8 mouse cellular contexts compared by ENCODE assay signal in the genomic region with DNA sequence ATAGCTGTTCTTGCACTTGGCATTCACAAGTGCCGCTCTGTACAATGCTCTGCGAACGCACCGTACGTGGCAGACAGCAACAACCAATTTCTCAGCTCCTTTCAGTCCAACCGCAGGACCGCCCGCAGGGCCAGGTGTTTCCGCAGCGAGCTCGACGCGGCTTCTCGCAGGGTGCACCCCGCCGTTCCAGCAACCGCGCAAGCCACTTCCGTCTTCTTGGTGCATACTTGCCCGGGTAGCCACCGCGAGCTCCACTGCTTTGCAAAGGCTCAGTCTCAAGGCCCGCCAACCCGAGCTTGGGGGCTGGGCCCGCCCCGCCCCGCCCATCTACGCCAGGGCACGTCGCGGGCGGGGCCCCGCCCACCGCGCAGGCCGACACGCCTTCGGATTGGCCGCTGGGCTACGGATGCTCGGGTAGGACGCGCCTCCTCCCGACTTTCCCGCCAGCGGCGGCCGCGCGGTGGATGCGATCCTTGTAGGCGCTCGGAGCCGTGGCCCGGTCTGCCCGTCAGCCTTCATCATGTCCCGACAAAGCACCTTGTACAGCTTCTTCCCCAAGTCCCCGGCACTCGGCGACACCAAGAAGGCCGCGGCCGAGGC. TPM values are rescaled to one million over a fixed set of nuclear protein-coding genes. Genes with fewer than 3 reads are reported as not detected.
DNase-seq lines count a peak whose midpoint lies in the region; ATAC-seq lines count a peak whose summit lies in the region.

A gene (plus strand): TSS at position 434 of the 600 bp plus-strand sequence.

- peaks cover 2 to 14% of the 10 kb centered on the region in 2 experiments; a peak in 2 of 4 replicates for H3K4me1 ChIP-seq in heart, embryonic 14.5 days (ENCODE audit: control insufficient read depth in 2 of 2, insufficient read depth in 2 of 2, low read length in 2 of 2)
- peaks cover 59% of the 10 kb centered on the region for H3K4me1 ChIP-seq in liver, embryonic 13.5 days (replicated peaks)
- H3K4me1 ChIP-seq in stomach, embryonic 16.5 days (ENCODE audit: control insufficient read depth, insufficient read depth, low read length): peaks cover 15% of the 10 kb centered on the region; the same call in 1 of the 2 replicates

- peak; percentile 87 for ATAC-seq in erythroid progenitor cell, adult 5-6 weeks (replicated peaks; ENCODE audit: low FRiP score, poor library complexity, severe bottlenecking)
- ATAC-seq in heart, embryonic 14.5 days (ENCODE audit: insufficient number of reproducible peaks, insufficient read depth, low FRiP score, low read depth): peak; percentile 98
- ATAC-seq in liver, embryonic 13.5 days (ENCODE audit: low read depth): peak; percentile 95
- ATAC-seq in stomach, embryonic 16.5 days (ENCODE audit: insufficient read depth, low FRiP score): peak; percentile 97

- no peaks in the 10 kb centered on the region for H3K9me3 ChIP-seq in heart, embryonic 14.5 days (ENCODE audit: control insufficient read depth, low read length)
- H3K9me3 ChIP-seq in liver, embryonic 13.5 days (replicated peaks): no peaks in the 10 kb centered on the region
- no peaks in the 10 kb centered on the region for H3K9me3 ChIP-seq in stomach, embryonic 16.5 days (replicated peaks; ENCODE audit: control insufficient read depth, low read length)

- under 1% methylated on average over 62 of the region's 63 CpGs for WGBS in heart, embryonic 14.5 days
- under 1% methylated on average over 63 of the region's 63 CpGs for WGBS in liver, embryonic 13.5 days (ENCODE audit: insufficient replicate concordance)
- under 1% methylated on average over 63 of the region's 63 CpGs for WGBS in stomach, embryonic 16.5 days

- peaks cover 8% of the 10 kb centered on the region; the same call in 1 of the 2 replicates for H3K36me3 ChIP-seq in heart, embryonic 14.5 days (ENCODE audit: control insufficient read depth, insufficient read depth, low read length)
- peaks cover 16% of the 10 kb centered on the region for H3K36me3 ChIP-seq in liver, embryonic 13.5 days
- H3K36me3 ChIP-seq in stomach, embryonic 16.5 days (ENCODE audit: control insufficient read depth, insufficient read depth, low read length): peaks cover 4% of the 10 kb centered on the region; the same call in 1 of the 2 replicates

- H3K4me2 ChIP-seq in heart, embryonic 14.5 days (ENCODE audit: low read length): peak within 1 kb of the TSS; percentile 80
- peak within 1 kb of the TSS; percentile 82 for H3K4me2 ChIP-seq in liver, embryonic 13.5 days
- peak within 1 kb of the TSS; percentile 68 for H3K4me2 ChIP-seq in stomach, embryonic 16.5 days (ENCODE audit: low read depth, low read length)

- DNase-seq in CD4-positive helper T cell, adult 2 months (ENCODE audit: low read depth, low spot score): peak; percentile 98
- peak; percentile 89 for DNase-seq in brain, embryonic 18.5 days (ENCODE audit: low read depth, low spot score)
- peak; percentile 94 for DNase-seq in kidney, postnatal 14 days
- peak; percentile 76 for DNase-seq in liver, embryonic 13.5 days
- peak; percentile 95 for DNase-seq in neural tube, embryonic 10.5 days (ENCODE audit: extremely low spot score, low spot score)

- peak within 1 kb of the TSS; percentile 63 to 83 for H3K27ac ChIP-seq in heart, embryonic 14.5 days (replicated peaks in 1 of 2; ENCODE audit: control insufficient read depth in 1 of 2, insufficient read depth in 1 of 2, low read depth in 2 of 2, low read length in 2 of 2)
- H3K27ac ChIP-seq in liver, embryonic 13.5 days: peak within 1 kb of the TSS; percentile 83
- peak within 1 kb of the TSS; percentile 92 for H3K27ac ChIP-seq in stomach, embryonic 16.5 days (ENCODE audit: low read length)

- H3K9ac ChIP-seq in heart, embryonic 14.5 days (ENCODE audit: low read length): peak within 1 kb of the TSS; percentile 89
- H3K9ac ChIP-seq in liver, embryonic 13.5 days: peak within 1 kb of the TSS; percentile 93
- peak within 1 kb of the TSS; percentile 86 for H3K9ac ChIP-seq in stomach, embryonic 16.5 days (ENCODE audit: low read length)

- H3K27me3 ChIP-seq in heart, embryonic 14.5 days (ENCODE audit: control insufficient read depth, insufficient read depth, low read length): no peaks in the 10 kb centered on the region
- H3K27me3 ChIP-seq in liver, embryonic 13.5 days: no peaks in the 10 kb centered on the region
- H3K27me3 ChIP-seq in stomach, embryonic 16.5 days (ENCODE audit: control insufficient read depth, insufficient read depth, low read length): no peaks in the 10 kb centered on the region

- H3K4me3 ChIP-seq in heart, embryonic 14.5 days (ENCODE audit: control insufficient read depth in 1 of 2, insufficient read depth in 1 of 2, low read depth in 1 of 2, low read length in 2 of 2): peak within 1 kb of the TSS; percentile 67 to 96
- peak within 1 kb of the TSS; percentile 94 for H3K4me3 ChIP-seq in liver, embryonic 13.5 days (replicated peaks)
- H3K4me3 ChIP-seq in stomach, embryonic 16.5 days (replicated peaks; ENCODE audit: low read length): peak within 1 kb of the TSS; percentile 91

RNA-seq across cellular contexts. Expression of the gene that starts here (rescaled TPM):
- 31.4 and 34.8 TPM in 2 replicates for total RNA-seq in erythroid progenitor cell, adult 5-6 weeks (2015; ENCODE audit: low replicate concordance)
- 27.9 and 31.6 TPM in 2 replicates for total RNA-seq in erythroid progenitor cell, adult 5-6 weeks (2017; ENCODE audit: low replicate concordance)
- 27.0 and 29.8 TPM in 2 replicates for polyA plus RNA-seq in heart, embryonic 14.5 days (2014; fragmentation: Nextera tagmentation; extraction: Ambion mirVana)
- 32.6 and 38.7 TPM in 2 replicates for polyA plus RNA-seq in liver, embryonic 13.5 days (2015; fragmentation: Nextera tagmentation; extraction: Ambion mirVana)
- 36.1 and 38.4 TPM in 2 replicates for polyA plus RNA-seq in stomach, embryonic 16.5 days (2015; fragmentation: Nextera tagmentation; extraction: Ambion mirVana)

Comparison
In these comparisons a context has a peak if more than half of its experiments do, and no peak if none do; other contexts are left out.
1. Peak in every context shown above with its lines: DNase-seq, ATAC-seq, H3K4me3 ChIP-seq and H3K27ac ChIP-seq.